ENCODE assay signal across 17 mouse cellular contexts in the genomic region with DNA sequence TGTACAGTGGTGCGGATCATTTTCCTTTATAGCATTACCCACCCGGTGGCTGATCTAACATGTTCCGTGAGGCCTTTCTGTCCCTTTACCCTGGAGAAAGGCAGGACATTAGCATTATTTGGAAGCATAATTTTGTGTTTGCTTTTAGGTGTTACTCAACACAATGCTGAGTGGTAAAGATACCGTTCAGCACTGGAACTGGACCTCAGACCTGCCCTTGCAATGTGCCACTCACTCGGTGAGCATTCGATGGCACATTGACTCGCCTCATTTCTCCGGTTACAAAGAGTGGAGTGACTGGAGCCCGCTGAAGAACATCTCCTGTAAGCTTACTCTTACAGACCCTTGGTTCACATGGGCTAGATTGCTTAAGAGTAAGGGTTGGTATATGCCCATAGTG.
"Had no signal": no experiment of that assay in that cellular context is flagged by ENCODE, and none has a peak within 500 bp of the region (broad histone marks: within the 10 kb centered on the region; RNA-seq: fewer than 3 reads in every experiment).

No protein-coding gene starts in this region.

- H3K4me2 ChIP-seq: intestine, embryonic 15.5 days; lung, embryonic 15.5 days; midbrain, embryonic 13.5 days had no signal

- H3K9me3 ChIP-seq: intestine, embryonic 15.5 days; lung, embryonic 15.5 days; megakaryocyte, embryonic 14.5 days; midbrain, embryonic 10.5 days; midbrain, embryonic 13.5 days had no signal

- ATAC-seq: midbrain, embryonic 13.5 days; midbrain, embryonic 16.5 days had no signal

- H3K9ac ChIP-seq: intestine, embryonic 15.5 days; lung, embryonic 15.5 days; midbrain, embryonic 13.5 days had no signal

- H3K27ac ChIP-seq: intestine, embryonic 15.5 days; kidney, postnatal 0 days; layer of hippocampus, adult 2 months; left cerebral cortex, adult 2 months; lung, embryonic 15.5 days; midbrain, embryonic 13.5 days had no signal

- H3K36me3 ChIP-seq: midbrain, embryonic 13.5 days had no signal

- H3K4me3 ChIP-seq: intestine, embryonic 15.5 days; layer of hippocampus, adult 2 months; left cerebral cortex, adult 2 months; lung, embryonic 15.5 days; megakaryocyte, embryonic 14.5 days; midbrain, embryonic 10.5 days; midbrain, embryonic 13.5 days; myocyte had no signal

- DNase-seq: kidney, adult 11 months; kidney, adult 9 months; kidney, postnatal 25 days; layer of hippocampus, adult 9-11 months; right cerebral cortex, postnatal 14 days; right cerebral cortex, postnatal 4 days; thymus, postnatal 25 days had no signal

- H3K4me1 ChIP-seq: lung, embryonic 15.5 days; megakaryocyte, embryonic 14.5 days; midbrain, embryonic 13.5 days had no signal

- H3K27me3 ChIP-seq: intestine, embryonic 15.5 days; lung, embryonic 15.5 days; midbrain, embryonic 13.5 days had no signal
